Mouse (Mus musculus): ENCODE measurements around the gene Tnfaip8l1. TPM values are rescaled to one million over a fixed set of nuclear protein-coding genes. Genes with fewer than 3 reads are reported as not detected.

The Tnfaip8l1 gene
- polyA plus RNA-seq, 1 experiment from 2014 or later, result 10.5 TPM

GRCm38 (mm10) chr17:56182975-56183657 lies 20.8 kb downstream of the Tnfaip8l1 start:
- peak overlapping the region; percentile 55 for H3K27ac ChIP-seq (replicated peaks; ENCODE audit: low read depth, low read length)
- H3K9me3 ChIP-seq (ENCODE audit: control insufficient read depth, low read length), result no peaks in the 10 kb centered on the region
- peak overlapping the region; percentile 78 for H3K4me3 ChIP-seq (replicated peaks; ENCODE audit: low read depth, low read length)
- H3K27me3 ChIP-seq (ENCODE audit: control insufficient read depth, insufficient read depth, low read length), result no peaks in the 10 kb centered on the region
- peak overlapping the region; percentile 70 for H3K9ac ChIP-seq (replicated peaks; ENCODE audit: low read length)
- peak overlapping the region; percentile 66 for H3K4me2 ChIP-seq (ENCODE audit: low read length)
- no peak for DNase-seq
- peaks cover 13% of the 10 kb centered on the region for H3K4me1 ChIP-seq (ENCODE audit: control insufficient read depth, insufficient read depth, low read length)
- peaks cover 53% of the 10 kb centered on the region for H3K36me3 ChIP-seq (ENCODE audit: control insufficient read depth, insufficient read depth, low read length)
- peak; percentile 16; the same call in 1 of the 2 replicates for ATAC-seq (ENCODE audit: low FRiP score, low TSS enrichment)
- 3% methylated on average over 14 of the region's 14 CpGs for WGBS

DNA sequence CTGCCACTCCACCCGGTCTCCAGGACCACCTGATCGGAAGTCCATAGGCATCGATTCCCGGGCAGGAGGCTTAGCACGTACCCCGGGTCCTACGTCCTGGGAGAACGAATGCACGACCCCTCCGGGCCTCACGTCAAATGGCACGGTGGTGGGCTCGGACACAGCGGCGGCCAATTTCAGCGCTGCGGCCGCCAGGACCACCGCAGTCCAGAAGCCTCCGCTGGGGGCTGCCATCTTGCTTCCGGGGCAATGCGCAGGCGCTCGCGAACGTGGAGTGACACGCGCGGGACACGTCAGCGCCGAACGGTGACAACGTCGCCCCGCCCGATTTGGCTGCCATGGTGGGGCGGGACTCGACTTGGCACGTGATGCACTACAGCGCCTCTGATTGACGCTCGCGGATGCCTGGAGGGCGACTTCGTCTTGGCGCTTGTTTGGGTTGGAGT lies 21.4 kb downstream of the Tnfaip8l1 start, which contains the start of gene Mydgf:
Gene Mydgf (minus strand): TSS at position 263 of the 446 bp plus-strand sequence.
- H3K9ac ChIP-seq (replicated peaks; ENCODE audit: low read length), result peak within 1 kb of the TSS; percentile 70
- peaks cover 13% of the 10 kb centered on the region for H3K4me1 ChIP-seq (ENCODE audit: control insufficient read depth, insufficient read depth, low read length)
- under 1% methylated on average over 47 of the region's 47 CpGs for WGBS
- H3K27ac ChIP-seq (replicated peaks; ENCODE audit: low read depth, low read length), result peak within 1 kb of the TSS; percentile 55
- H3K4me3 ChIP-seq (replicated peaks; ENCODE audit: low read depth, low read length), result peak within 1 kb of the TSS; percentile 78
- H3K9me3 ChIP-seq (ENCODE audit: control insufficient read depth, low read length), result no peaks in the 10 kb centered on the region
- DNase-seq (peak; percentile 98), ATAC-seq (ENCODE audit: low FRiP score, low TSS enrichment) (peak; percentile 93)
- peaks cover 57% of the 10 kb centered on the region for H3K36me3 ChIP-seq (ENCODE audit: control insufficient read depth, insufficient read depth, low read length)
- H3K4me2 ChIP-seq (ENCODE audit: low read length), result peak within 1 kb of the TSS; percentile 66
- no peaks in the 10 kb centered on the region for H3K27me3 ChIP-seq (ENCODE audit: control insufficient read depth, insufficient read depth, low read length)

DNA sequence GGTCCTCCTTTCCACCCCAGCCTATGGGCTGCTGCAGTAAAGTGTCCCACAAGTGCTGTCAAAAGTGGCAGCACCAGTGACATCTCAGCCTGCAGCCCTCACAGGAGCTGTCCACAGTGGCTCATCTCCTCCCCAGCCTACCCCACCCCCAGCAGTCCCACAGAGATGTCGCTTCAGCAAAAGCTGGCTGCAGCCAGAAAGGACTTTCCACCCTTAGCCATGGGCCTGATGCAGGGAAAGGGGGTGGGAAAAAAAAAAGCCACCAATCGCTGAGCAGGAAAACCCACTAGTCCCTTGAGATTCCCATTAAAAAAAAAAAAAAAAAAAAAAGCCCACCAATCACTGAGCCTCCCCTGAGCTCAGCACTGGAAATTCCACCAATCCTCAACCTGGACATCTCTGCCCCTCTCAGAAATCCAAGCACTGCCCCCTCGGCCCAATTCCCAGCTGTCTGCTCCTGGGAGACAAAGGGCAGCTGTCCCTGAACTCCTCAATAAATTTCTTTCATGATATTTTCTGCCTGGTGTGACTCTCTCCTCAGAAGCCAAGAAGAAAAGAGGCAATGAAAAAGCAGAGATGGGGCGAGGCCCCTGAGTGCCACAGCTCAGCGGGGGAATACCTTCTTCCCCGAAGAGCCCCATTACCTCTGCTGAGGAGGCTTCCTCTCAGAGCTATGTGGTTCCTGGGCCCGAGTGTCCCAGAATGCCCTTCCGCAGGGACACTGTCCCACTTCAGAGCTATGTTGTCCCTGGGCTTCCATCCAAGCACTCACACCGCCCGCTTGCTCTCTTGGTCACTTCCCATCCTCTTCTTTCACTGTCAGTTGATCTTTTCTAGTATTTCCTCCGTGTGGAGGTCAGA lies 23.2 kb downstream of the Tnfaip8l1 start:
- H3K36me3 ChIP-seq (ENCODE audit: control insufficient read depth, insufficient read depth, low read length), result peaks cover 57% of the 10 kb centered on the region
- DNase-seq (peak; percentile 54), ATAC-seq (ENCODE audit: low FRiP score, low TSS enrichment) (no peak)
- no peak overlapping the region for H3K9ac ChIP-seq (replicated peaks; ENCODE audit: low read length)
- H3K4me3 ChIP-seq (replicated peaks; ENCODE audit: low read depth, low read length), result no peak overlapping the region
- 36% methylated on average over 11 of the region's 11 CpGs for WGBS
- no peaks in the 10 kb centered on the region for H3K27me3 ChIP-seq (ENCODE audit: control insufficient read depth, insufficient read depth, low read length)
- peaks cover 13% of the 10 kb centered on the region for H3K4me1 ChIP-seq (ENCODE audit: control insufficient read depth, insufficient read depth, low read length)
- no peak overlapping the region; the same call in 1 of the 2 replicates for H3K4me2 ChIP-seq (ENCODE audit: low read length)
- no peaks in the 10 kb centered on the region for H3K9me3 ChIP-seq (ENCODE audit: control insufficient read depth, low read length)
- H3K27ac ChIP-seq (replicated peaks; ENCODE audit: low read depth, low read length), result peak overlapping the region; percentile 70

GRCm38 (mm10) chr17:56191266-56191665 lies 29.0 kb downstream of the Tnfaip8l1 start:
- H3K4me3 ChIP-seq (replicated peaks; ENCODE audit: low read depth, low read length), result no peak overlapping the region
- no peak overlapping the region for H3K9ac ChIP-seq (replicated peaks; ENCODE audit: low read length)
- no peak for DNase-seq
- no peak overlapping the region for H3K4me2 ChIP-seq (ENCODE audit: low read length)
- no peak overlapping the region for H3K27ac ChIP-seq (replicated peaks; ENCODE audit: low read depth, low read length)
- no peaks in the 10 kb centered on the region for H3K27me3 ChIP-seq (ENCODE audit: control insufficient read depth, insufficient read depth, low read length)
- H3K4me1 ChIP-seq (ENCODE audit: control insufficient read depth, insufficient read depth, low read length), result no peaks in the 10 kb centered on the region
- peaks cover 96% of the 10 kb centered on the region for H3K36me3 ChIP-seq (ENCODE audit: control insufficient read depth, insufficient read depth, low read length)
- 91% methylated on average over 6 of the region's 6 CpGs for WGBS
- no peaks in the 10 kb centered on the region for H3K9me3 ChIP-seq (ENCODE audit: control insufficient read depth, low read length)
- ATAC-seq (ENCODE audit: low FRiP score, low TSS enrichment), result no peak

GRCm38 (mm10) chr17:56194357-56194756 lies 32.1 kb downstream of the Tnfaip8l1 start:
- Histone ChIP-seq H3K4me1 (ENCODE audit: control insufficient read depth, insufficient read depth, low read length) (no peaks in the 10 kb centered on the region), H3K9me3 (ENCODE audit: control insufficient read depth, low read length) (no peaks in the 10 kb centered on the region), H3K4me2 (ENCODE audit: low read length) (no peak overlapping the region), H3K27ac (replicated peaks; ENCODE audit: low read depth, low read length) (no peak overlapping the region), H3K36me3 (ENCODE audit: control insufficient read depth, insufficient read depth, low read length) (peaks cover 100% of the 10 kb centered on the region), H3K9ac (replicated peaks; ENCODE audit: low read length) (no peak overlapping the region), H3K4me3 (replicated peaks; ENCODE audit: low read depth, low read length) (no peak overlapping the region), H3K27me3 (ENCODE audit: control insufficient read depth, insufficient read depth, low read length) (no peaks in the 10 kb centered on the region)
- no peak for DNase-seq
- 93% methylated on average over 12 of the region's 12 CpGs for WGBS
- no peak for ATAC-seq (ENCODE audit: low FRiP score, low TSS enrichment)

DNA sequence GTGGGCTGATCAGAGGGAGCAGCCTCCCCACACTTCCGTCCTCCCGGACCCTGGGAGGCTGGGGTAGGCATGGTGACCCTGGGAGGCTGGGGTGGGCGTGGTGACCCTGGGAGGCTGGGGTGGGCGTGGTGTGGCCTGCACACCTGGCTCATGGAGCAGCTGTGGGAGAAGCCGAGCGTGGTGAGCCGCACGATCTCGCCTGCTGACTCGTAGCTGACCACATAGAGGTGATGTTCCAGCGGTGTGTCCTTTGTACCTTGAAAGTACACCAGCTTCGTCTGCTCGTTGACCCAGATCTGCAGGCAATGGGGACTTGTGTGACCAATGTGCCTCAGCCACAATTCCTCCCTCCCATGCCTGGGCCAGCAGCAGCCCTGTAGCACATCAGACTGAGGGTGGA lies 32.5 kb downstream of the Tnfaip8l1 start:
- WGBS, result 90% methylated on average over 13 of the region's 13 CpGs
- ATAC-seq (ENCODE audit: low FRiP score, low TSS enrichment) (no peak), DNase-seq (no peak)
- H3K4me3 ChIP-seq (replicated peaks; ENCODE audit: low read depth, low read length), result no peak overlapping the region
- H3K4me2 ChIP-seq (ENCODE audit: low read length), result no peak overlapping the region
- H3K27me3 ChIP-seq (ENCODE audit: control insufficient read depth, insufficient read depth, low read length), result no peaks in the 10 kb centered on the region
- H3K4me1 ChIP-seq (ENCODE audit: control insufficient read depth, insufficient read depth, low read length), result no peaks in the 10 kb centered on the region
- no peak overlapping the region for H3K27ac ChIP-seq (replicated peaks; ENCODE audit: low read depth, low read length)
- H3K36me3 ChIP-seq (ENCODE audit: control insufficient read depth, insufficient read depth, low read length), result peaks cover 99% of the 10 kb centered on the region
- no peaks in the 10 kb centered on the region for H3K9me3 ChIP-seq (ENCODE audit: control insufficient read depth, low read length)
- H3K9ac ChIP-seq (replicated peaks; ENCODE audit: low read length), result no peak overlapping the region

DNA sequence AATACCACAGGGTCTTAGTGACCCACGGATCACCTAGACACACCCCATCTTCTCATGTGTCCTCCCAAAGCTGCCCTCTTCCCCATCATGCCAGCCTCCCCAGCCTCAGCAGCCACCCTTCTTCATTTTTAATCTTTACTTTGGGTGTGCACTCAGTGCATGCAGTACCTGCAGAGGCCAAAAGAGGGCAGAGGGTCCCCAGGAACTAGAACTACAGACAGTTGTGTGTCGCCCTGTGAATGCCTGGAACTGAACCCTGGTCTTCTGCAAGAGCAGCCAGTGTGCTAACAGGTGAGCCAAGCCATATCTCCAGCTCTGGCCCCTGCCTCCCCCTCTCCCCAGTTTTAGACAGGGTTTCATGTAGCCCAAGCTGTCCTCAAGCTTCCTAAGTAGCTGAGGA lies 34.6 kb downstream of the Tnfaip8l1 start:
- peaks cover 86% of the 10 kb centered on the region for H3K36me3 ChIP-seq (ENCODE audit: control insufficient read depth, insufficient read depth, low read length)

DNA sequence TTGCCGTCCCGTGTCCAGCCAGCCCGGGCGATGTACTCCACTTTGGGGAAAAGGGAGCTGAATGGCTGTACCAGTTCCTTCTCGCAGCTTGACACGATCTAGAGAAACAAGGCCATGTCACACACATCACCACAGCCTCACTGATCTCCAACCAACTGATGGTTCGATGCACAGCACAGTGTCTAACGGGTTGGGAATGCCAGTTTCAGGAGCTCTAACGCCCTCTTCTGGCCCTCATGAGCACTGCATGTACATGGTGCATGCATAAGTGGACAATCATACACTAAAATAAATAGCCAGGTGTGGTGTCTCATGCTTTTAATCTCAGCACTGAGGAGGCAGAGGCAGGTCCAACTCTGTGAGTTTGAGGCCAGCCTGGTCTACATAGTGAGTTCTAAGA lies 38.3 kb downstream of the Tnfaip8l1 start:
- WGBS, result 84% methylated on average over 9 of the region's 9 CpGs
- H3K9me3 ChIP-seq (ENCODE audit: control insufficient read depth, low read length), result no peaks in the 10 kb centered on the region
- ATAC-seq (ENCODE audit: low FRiP score, low TSS enrichment) (no peak), DNase-seq (peak; percentile 7)
- H3K36me3 ChIP-seq (ENCODE audit: control insufficient read depth, insufficient read depth, low read length), result peaks cover 87% of the 10 kb centered on the region
- no peak overlapping the region for H3K4me2 ChIP-seq (ENCODE audit: low read length)
- H3K4me3 ChIP-seq (replicated peaks; ENCODE audit: low read depth, low read length), result no peak overlapping the region
- H3K4me1 ChIP-seq (ENCODE audit: control insufficient read depth, insufficient read depth, low read length), result no peaks in the 10 kb centered on the region
- no peaks in the 10 kb centered on the region for H3K27me3 ChIP-seq (ENCODE audit: control insufficient read depth, insufficient read depth, low read length)
- no peak overlapping the region for H3K9ac ChIP-seq (replicated peaks; ENCODE audit: low read length)
- H3K27ac ChIP-seq (replicated peaks; ENCODE audit: low read depth, low read length), result no peak overlapping the region

More for the DNA sequence above, 34.6 kb downstream of the Tnfaip8l1 start:
- Histone ChIP-seq H3K9ac (replicated peaks; ENCODE audit: low read length) (no peak overlapping the region), H3K4me1 (ENCODE audit: control insufficient read depth, insufficient read depth, low read length) (no peaks in the 10 kb centered on the region), H3K27ac (replicated peaks; ENCODE audit: low read depth, low read length) (no peak overlapping the region), H3K4me2 (ENCODE audit: low read length) (no peak overlapping the region), H3K4me3 (replicated peaks; ENCODE audit: low read depth, low read length) (no peak overlapping the region), H3K27me3 (ENCODE audit: control insufficient read depth, insufficient read depth, low read length) (no peaks in the 10 kb centered on the region), H3K9me3 (ENCODE audit: control insufficient read depth, low read length) (no peaks in the 10 kb centered on the region)
- peak; percentile 15 for DNase-seq
- ATAC-seq (ENCODE audit: low FRiP score, low TSS enrichment), result no peak
- WGBS, result 83% methylated on average over 2 of the region's 2 CpGs

All from midbrain, embryonic 14.5 days (tissue).